Mouse (Mus musculus) neural tube, embryonic 10.5 days (tissue): Measurements from ENCODE around the gene Rgs6.

Experiments
- DNase-seq: peaks from one replicate; pipeline ENCODE4 v3.0.0-alpha.2; 2017; ENCODE audit warnings: low spot score; ENCODE audit errors: extremely low spot score

Rgs6 gene

GRCm38 (mm10) chr12:82854902-82855301, 266.8 kb downstream of the Rgs6 start:
- no peak for DNase-seq

DNA sequence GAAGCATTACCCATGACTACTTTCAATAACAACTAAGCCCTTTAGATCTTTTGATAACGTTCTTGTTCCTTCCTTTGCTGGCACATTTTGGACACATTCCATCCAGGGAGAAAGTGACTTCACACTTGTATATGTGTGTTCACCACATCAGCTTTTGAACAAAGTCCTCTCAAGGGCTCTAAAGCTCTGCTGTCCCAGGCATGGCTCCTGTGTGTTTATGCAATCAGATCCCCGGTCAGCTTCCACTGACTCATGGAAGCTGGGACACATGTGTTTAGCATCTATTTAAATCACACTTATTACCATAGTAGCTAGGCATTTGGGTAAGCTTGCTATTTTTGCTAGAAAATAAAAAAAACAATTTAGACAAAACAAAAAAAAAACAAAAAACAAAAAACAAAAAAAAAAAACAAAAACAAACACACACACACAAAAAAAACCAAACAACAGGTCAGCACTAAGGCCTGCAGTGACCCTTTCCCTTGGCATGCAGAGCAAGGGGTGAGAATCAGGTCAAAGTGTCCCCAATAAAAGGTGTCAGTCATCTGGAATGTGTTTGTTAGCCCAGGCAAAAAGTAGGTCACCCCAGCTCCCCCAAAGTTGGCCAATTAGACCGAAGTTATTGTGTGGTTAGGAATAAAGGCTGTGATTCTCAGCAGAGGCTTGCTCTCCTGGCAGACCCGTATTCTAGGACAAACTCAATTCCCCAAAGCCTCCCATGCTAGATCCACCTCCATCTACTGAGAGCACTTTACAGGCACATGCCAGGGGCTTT, 267.4 kb downstream of the Rgs6 start:
- no peak for DNase-seq

DNA sequence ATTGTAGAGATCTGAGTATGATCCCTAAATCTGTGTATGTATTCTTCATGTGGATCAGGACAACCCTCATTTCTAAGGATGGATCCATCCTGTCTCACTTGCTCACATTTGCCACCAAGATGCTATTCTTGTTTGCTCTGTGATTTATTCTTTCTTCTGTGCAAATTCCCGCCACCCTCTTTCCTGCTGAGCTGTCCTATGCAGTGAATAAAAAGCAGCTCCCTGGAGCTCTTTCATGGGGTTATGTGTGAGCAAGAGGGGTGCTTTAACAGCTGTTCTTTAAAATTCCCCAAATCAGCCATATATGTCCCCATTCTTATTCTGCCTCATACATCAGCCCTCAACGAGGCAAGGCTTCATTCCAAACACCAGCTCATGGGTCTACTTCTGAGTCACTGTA, 277.6 kb downstream of the Rgs6 start:
- no peak for DNase-seq

DNA sequence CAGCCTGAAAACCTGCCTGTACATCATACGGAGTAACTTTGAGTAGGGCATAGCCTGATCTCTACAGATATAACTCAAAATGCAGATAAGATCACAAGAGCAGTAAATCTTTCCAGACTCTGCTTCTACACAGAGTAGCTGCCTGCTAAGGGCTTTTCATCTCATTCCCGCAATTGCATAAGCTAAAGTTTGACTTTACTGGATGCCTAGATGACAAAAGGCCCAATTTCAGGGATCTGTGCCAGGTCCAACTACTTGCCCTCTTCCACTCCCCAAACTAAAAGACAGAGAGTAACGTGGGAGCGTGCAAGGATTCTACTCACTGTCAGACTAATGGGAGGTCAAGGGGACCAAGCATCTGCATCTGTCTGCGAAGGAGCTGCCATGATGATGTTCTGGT, 292.6 kb downstream of the Rgs6 start:
- no peak for DNase-seq

GRCm38 (mm10) chr12:82883079-82883478, 295.0 kb downstream of the Rgs6 start:
- DNase-seq = no peak

DNA sequence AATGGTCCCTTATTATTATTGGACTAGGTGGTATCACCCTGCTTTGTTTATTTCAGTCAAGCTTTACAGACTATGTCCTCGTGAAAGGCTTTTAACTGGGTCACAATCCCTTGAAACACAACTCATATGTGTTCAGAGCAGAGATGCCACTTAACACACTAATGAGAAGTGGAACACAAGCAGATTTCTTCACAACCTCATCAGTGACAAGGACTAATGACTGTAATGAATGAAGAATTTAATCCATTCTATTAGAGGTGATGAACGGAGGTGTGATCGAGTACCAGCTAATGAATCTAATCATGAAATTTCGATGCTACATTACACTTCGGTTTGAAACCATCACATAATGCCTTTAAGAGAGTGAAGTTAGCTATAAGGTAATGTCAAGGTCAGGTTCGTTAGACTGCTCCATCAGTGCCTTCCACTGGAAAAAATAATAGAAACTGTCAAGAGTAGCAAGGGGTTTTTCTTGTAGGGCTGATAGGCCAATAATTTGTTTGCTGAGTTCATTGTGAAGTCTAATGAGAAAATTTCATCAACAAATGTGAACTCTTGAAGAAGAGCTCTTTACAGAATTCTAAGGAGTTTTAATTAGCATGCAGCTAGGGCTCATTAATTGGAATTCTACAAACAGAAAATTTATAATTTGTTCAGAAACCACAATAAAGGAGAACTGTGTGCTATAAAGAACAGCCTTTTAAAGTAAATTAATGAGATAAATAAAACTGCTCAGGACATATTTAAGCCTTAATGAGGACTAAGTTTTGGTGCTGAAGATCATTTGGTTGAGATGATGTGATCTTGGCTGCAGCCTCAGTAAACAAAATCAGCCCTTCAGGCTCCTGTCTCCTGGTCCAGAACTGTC, 307.1 kb downstream of the Rgs6 start:
- DNase-seq = no peak

- no peak for DNase-seq
These were observed 317.7 kb downstream of the Rgs6 start for GRCm38 (mm10) chr12:82905773-82906172.

DNA sequence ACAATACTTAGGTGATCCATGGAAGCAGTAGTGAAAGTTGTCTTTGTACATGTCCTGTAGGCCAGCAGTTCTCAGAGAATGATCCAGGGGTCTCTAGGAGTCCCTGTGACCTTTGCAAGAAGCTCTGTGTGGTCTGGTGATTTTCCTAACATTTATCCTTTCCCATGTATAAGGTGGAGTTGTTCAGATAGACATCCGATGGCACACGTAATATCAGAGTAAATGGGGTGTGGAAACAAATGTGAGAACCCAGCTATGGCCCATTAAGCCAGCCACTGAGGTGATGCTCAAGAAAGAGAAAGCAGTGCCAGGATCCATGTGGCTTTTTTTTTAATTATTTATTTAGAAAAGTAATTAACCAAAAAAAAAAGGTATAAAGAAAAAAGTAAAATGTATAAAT, 322.8 kb downstream of the Rgs6 start:
- DNase-seq = no peak

DNA sequence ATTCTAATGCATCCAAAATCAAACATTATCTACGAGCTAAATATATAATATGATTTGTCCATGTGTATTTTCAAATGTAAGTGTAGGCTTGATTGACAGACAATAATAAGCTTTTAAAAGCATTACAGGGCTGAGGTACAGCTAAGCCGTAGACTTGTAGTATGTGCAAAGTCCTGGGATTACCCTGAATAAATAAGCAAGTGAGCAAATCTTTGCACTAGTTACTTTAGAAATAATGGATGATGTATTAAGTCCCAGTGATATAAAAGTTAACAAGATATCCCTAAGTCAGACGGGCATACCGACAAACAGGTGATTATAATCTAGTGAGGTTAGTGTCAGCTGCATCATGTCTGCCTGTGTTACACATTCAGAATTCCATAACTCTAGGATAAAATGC, 326.0 kb downstream of the Rgs6 start:
- DNase-seq = no peak

- DNase-seq = no peak
These were observed 332.1 kb downstream of the Rgs6 start for GRCm38 (mm10) chr12:82920146-82920545.

- no peak for DNase-seq
These were observed 333.4 kb downstream of the Rgs6 start for GRCm38 (mm10) chr12:82921287-82922015.

DNA sequence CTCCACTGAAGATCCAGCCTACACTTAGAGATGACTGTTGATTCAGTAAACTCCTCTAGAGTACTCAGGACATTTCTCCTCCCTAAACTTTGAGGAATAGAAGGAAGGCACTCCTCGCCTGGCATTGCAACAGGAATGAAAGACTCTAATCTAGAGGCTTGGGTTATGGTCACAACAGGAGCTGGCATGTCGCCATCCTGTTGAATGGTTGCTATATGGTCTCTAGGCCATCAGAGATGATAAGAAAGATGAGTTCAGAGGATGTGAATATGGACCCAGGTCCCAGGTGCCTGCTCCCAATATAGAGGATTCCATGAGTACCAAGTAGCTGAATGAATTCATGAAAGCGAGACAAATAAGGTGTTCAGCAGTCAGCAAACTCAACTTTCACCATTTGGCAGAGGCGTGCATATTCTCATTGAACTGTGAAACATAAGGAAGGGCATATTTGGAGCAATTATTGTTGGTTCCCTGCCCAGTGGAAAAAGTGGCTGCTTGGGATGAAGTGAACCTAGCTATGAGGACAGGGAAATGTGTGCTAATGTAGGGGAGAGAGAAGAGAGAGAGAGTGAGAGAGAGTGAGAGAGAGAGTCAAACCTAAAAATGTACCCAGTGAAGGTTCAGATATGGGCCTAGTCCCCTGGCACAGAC, 334.9 kb downstream of the Rgs6 start:
- no peak for DNase-seq

- DNase-seq = no peak
These were observed 344.8 kb downstream of the Rgs6 start for GRCm38 (mm10) chr12:82932706-82933461.

- no peak for DNase-seq
These were observed 347.1 kb downstream of the Rgs6 start for GRCm38 (mm10) chr12:82935121-82935762.

DNA sequence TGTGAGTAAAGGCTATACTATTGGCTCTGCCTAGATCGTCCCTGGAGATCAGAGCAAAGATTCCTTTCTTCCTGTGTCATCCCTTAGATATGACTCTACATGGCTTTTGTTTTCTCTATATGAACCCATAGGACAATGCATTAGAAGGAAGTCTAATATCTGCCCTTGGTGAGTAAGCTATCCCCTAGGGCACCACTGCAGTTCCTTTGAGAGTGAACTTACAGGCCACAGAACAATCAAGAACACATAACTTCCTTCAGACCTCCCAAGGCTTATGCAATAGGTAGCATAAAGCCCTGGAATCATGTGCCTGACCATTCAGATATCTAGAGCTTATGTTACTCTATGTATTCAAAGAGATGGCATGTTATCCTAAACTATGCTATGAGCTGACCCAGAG, 347.7 kb downstream of the Rgs6 start:
- DNase-seq = no peak

DNA sequence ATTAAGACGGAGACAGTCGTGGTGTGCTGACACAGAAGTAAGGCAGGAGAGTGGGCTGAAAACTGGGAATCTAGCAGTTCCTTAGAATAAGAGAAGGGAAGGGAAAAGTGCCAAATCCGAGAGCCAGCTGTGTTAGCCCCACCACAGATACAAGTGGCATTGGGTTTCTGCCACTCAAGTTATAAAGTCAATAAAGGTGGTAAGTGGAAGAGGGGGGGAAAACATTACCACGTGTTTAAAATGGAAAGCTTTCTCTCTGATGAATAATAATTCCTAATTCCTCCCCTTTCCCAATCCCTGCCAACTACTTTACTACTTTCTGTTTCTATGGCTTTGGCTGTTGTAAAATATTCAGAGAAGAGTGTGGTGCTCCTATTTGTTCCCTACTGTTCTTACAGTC, 352.4 kb downstream of the Rgs6 start:
- DNase-seq = no peak

DNA sequence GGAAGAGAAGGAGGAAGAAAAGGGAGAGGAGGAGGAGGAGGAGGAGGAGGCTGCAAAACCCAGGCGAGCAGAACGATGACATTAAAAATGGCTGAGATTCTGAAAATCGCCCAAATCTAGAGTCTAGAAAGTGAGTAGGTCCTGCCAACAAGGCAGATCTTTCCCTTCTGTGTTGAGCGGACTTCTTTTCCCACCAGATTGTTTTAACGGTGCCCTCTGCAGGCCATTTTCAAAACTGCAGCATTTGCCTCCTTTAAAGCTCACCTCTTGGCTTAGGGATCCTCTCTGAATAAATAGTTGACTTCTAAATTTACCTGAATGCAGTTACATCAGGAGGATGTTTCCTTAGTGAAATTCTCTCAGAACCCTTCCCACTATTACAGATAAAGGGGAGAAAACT, 358.4 kb downstream of the Rgs6 start:
- peak; percentile 74 for DNase-seq

- no peak for DNase-seq
These were observed 373.0 kb downstream of the Rgs6 start for GRCm38 (mm10) chr12:82961111-82961510.

GRCm38 (mm10) chr12:82961852-82962251, 373.8 kb downstream of the Rgs6 start:
- no peak for DNase-seq

- DNase-seq = no peak
These were observed 382.5 kb downstream of the Rgs6 start for GRCm38 (mm10) chr12:82970521-82971105.
